Mouse (Mus musculus): ENCODE results near the gene Cd48.
"Not testable (repeated sequence)": the region's sequence is repeated elsewhere in the genome, so short reads cannot be mapped to it uniquely, and the experiment has no call there.

The Cd48 gene

DNA sequence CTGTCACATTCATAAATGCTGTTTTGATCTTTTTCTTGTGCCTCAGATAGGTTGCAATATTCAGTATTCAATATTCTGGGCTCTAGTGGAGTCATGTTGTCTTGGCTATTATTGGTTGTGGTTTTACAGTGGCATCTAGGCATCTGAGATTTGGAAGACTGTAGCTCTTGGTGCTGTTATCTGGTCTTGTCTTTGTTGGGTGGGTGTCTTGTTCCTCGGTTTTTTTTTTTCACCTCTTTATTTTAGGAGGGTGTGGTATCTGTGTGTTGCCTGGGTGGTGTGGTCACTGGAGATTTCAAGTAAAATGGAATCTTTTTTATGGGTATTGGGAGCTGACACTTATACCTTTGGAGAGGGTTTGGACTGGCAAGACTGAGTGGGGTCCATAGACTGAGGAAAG lies 12.1 kb downstream of the Cd48 start:
- no peak for DNase-seq (ENCODE audit: low spot score)

DNA sequence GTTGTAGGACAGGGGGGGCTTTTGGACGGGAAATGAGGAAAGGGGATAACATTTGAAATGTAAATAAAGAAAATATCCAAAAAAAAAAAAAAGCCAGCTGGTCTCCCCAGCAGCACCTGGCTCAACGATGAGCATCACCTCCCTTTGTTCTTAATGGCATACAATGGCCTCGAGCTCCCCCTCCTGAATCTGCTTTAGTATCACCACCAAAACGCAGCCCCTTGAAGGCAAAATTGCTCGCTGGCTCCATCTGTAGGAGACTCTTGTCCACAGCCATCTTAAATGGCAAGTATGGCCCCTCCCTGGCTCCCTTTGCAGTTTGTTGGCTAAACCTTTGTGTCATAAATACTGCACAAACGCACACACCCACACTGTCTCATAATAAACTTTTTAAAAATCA lies 17.2 kb downstream of the Cd48 start:
- no peak for DNase-seq (ENCODE audit: low spot score)

- not testable (repeated sequence) for DNase-seq (ENCODE audit: low spot score)
Measured at GRCm38 (mm10) chr1:171713736-171714135, 31.9 kb downstream of the Cd48 start.

GRCm38 (mm10) chr1:171715434-171715833 lies 33.6 kb downstream of the Cd48 start:
- DNase-seq (ENCODE audit: low spot score) = no peak

DNA sequence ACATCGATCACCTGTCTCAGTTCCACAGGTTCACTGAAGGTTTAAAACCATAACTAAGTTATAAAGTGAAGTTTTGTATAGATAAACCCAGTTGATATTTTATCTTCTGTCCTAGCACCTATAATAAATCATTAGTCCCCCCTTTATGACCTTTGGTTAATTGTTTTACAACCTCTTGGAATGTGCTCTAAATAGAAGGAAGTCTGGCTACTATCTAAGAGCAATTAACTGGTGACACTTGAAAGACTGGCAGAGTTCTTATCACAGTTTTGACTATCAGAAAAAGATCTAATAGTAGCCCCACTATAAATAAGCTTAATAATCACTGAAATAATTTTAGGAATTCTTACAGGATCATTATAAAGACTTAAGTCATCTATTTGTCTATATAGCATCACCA lies 34.4 kb downstream of the Cd48 start:
- no peak for DNase-seq (ENCODE audit: low spot score)

DNA sequence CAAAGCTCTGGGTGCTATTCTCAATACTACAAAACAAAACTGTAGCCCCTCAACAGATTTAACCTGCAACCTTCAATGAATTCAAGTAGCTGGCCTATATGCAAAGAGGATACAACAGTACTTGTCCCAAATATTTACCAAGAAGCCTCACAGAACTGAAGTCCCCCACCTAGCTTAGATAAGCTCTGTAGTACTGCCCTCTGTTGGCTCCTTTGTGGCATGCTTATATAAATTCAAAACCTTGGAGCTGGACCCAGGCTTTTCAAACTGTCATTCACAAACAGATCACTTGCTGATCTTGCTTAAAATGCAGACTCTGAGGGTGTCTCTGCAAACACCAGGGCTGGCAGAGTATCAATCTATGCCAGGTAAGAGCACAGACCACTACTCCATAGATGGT lies 49.4 kb downstream of the Cd48 start:
- no peak for DNase-seq (ENCODE audit: low spot score)

GRCm38 (mm10) chr1:171734898-171735297 lies 53.1 kb downstream of the Cd48 start:
- no peak for DNase-seq (ENCODE audit: low spot score)

DNA sequence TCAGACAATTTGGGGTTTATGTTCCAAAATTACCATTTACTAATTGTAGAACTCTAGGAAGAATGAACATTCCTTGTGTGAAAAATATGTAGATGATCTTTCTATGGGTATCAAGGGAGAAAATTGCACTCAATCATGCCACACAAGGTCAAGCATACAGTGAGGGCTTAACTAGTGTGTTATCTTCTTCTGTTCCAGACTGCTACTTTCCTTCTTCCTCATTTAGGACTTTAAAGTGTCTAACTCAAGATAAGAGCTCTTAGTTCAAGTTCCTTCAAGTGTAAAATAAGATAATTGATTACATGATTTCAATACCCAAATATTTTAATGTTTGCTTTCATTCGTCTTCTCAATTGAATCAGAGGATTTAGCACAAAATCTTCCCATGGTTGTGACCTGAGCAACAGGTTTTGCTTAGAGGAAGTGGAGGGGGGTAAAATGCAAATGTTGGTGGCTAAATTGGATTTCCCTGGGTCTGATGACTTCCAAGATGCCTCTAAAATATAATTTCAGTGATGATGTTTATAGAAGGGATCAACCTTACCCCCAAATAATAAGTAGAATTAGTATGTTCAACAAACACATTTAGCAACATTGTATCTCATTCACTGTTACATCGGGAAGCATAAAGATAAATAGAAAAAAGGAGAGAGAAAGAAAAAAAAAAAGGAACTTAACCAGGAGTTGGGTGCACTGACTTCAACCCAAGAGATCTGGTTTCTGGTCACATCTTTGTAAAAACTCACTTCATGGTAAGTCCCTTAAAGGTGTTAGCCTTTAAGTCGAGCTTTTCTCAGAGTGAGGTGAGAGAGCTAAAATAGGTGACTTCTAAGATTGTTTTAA lies 66.5 kb downstream of the Cd48 start:
- no peak for DNase-seq (ENCODE audit: low spot score)

All from layer of hippocampus, adult 9-10 months (tissue).